Mouse (Mus musculus) limb, embryonic 14.5 days (tissue): ENCODE measurements at regions not wholly inside any gene's neighbourhood (a gene's known extent, or its start where the extent isn't known, plus 50 kb on each side); places are given as distances from the start of the nearest gene placed in this dataset.

ENCODE experiments used
- ATAC-seq: fragments of 200-750 bp; cut with Nextera tagmentation; 2 replicates; pipeline ENCODE4 v1.8.0; 2017; ENCODE audit warnings: low read depth, moderate number of reproducible peaks, moderate TSS enrichment; ENCODE audit not compliant: low FRiP score
- DNase-seq: peaks from one replicate; pipeline ENCODE4 v3.0.0-alpha.2; 2015; ENCODE audit warnings: low spot score
- H3K27ac ChIP-seq: fragments of 300-500 bp; sonication (generic); replicated peaks from 2 replicates; pipeline ENCODE4 v1.5.1; 2014; ENCODE audit warnings: low read depth, mild to moderate bottlenecking, low read length, moderate library complexity, mixed read lengths
- H3K27me3 ChIP-seq: fragments of 300-500 bp; sonication (generic); 2 replicates; pipeline ENCODE4 v1.6.1; 2014; ENCODE audit warnings: low read length, mixed read lengths; ENCODE audit not compliant: control insufficient read depth, insufficient read depth
- H3K36me3 ChIP-seq: fragments of 300-500 bp; sonication (generic); 2 replicates; pipeline ENCODE4 v1.6.1; 2014; ENCODE audit warnings: mild to moderate bottlenecking, low read length, moderate library complexity, mixed read lengths; ENCODE audit not compliant: control insufficient read depth, insufficient read depth
- H3K4me1 ChIP-seq: fragments of 300-500 bp; sonication (generic); 2 replicates; pipeline ENCODE4 v1.6.1; 2014; ENCODE audit warnings: antibody characterized with exemption, low read length, mixed read lengths; ENCODE audit not compliant: control insufficient read depth, insufficient read depth
- H3K4me2 ChIP-seq: fragments of 300-500 bp; sonication (generic); replicated peaks from 2 replicates; pipeline ENCODE4 v1.6.1; 2014; ENCODE audit warnings: low read depth, mild to moderate bottlenecking, low read length, moderate library complexity; ENCODE audit not compliant: severe bottlenecking
- H3K4me3 ChIP-seq: fragments of 300-500 bp; sonication (generic); replicated peaks from 2 replicates; pipeline ENCODE4 v1.5.1; 2014; ENCODE audit warnings: low read length
- H3K9ac ChIP-seq: fragments of 300-500 bp; sonication (generic); 2 replicates; pipeline ENCODE4 v1.6.1; 2014; ENCODE audit warnings: mild to moderate bottlenecking, low read depth, low read length, moderate library complexity; ENCODE audit not compliant: severe bottlenecking
- H3K9me3 ChIP-seq: fragments of 300-500 bp; sonication (generic); 2 replicates; pipeline ENCODE4 v1.6.1; 2016; ENCODE audit warnings: low read length; ENCODE audit not compliant: control insufficient read depth
- POLR2A ChIP-seq: fragments of 200-500 bp; IDR thresholded peaks from 2 replicates; pipeline ENCODE4 v1.8.0; 2012; ENCODE audit warnings: inconsistent platforms, mild to moderate bottlenecking, moderate library complexity, borderline replicate concordance; ENCODE audit not compliant: insufficient read depth, insufficient read length; ENCODE audit errors: extremely low read depth
- whole genome bisulfite sequencing: fragments of 180-500 bp; shearing (Covaris S2); extraction: QIAGEN DNeasy Blood & Tissue Kit; methylation state at CpG from one replicate; pipeline ENCODE4 v1.1.7; 2014; 5-methylcytosine and 5-hydroxymethylcytosine counted together

GRCm38 (mm10) chr14:114854324-114855054, 237.5 kb upstream of the Gpc5 start:
- Histone ChIP-seq H3K9ac (no peak overlapping the region), H3K4me3 (no peak overlapping the region), H3K36me3 (no peaks in the 10 kb centered on the region), H3K27ac (no peak overlapping the region), H3K9me3 (no peaks in the 10 kb centered on the region), H3K4me1 (peaks cover 11% of the 10 kb centered on the region), H3K27me3 (no peaks in the 10 kb centered on the region), H3K4me2 (no peak overlapping the region)
- DNase-seq (peak; percentile 69), ATAC-seq (peak; percentile 66; the same call in 1 of the 2 replicates)
- no peak for TF ChIP-seq POLR2A
- WGBS: 20% methylated on average over 9 of the region's 9 CpGs

- Histone ChIP-seq H3K27me3 (no peaks in the 10 kb centered on the region), H3K4me1 (peaks cover 11% of the 10 kb centered on the region), H3K36me3 (no peaks in the 10 kb centered on the region), H3K27ac (no peak overlapping the region), H3K9me3 (no peaks in the 10 kb centered on the region), H3K9ac (no peak overlapping the region), H3K4me3 (no peak overlapping the region), H3K4me2 (no peak overlapping the region)
- TF ChIP-seq POLR2A: no peak
- WGBS: 11% methylated on average over 12 of the region's 12 CpGs
- ATAC-seq (no peak), DNase-seq (no peak)
Measured at GRCm38 (mm10) chr14:114855055-114855740, 236.8 kb upstream of the Gpc5 start.

- TF ChIP-seq POLR2A: no peak
- Histone ChIP-seq H3K27ac (no peak overlapping the region), H3K27me3 (no peaks in the 10 kb centered on the region), H3K4me2 (no peak overlapping the region), H3K9me3 (no peaks in the 10 kb centered on the region), H3K4me1 (peaks cover 11% of the 10 kb centered on the region), H3K4me3 (no peak overlapping the region), H3K36me3 (no peaks in the 10 kb centered on the region), H3K9ac (no peak overlapping the region)
- ATAC-seq: no peak
- DNase-seq: no peak
- WGBS: 19% methylated on average over 3 of the region's 3 CpGs
Measured at GRCm38 (mm10) chr14:114855746-114856145, 236.3 kb upstream of the Gpc5 start.

- no peak for DNase-seq
Measured at GRCm38 (mm10) chr14:114856243-114857031, 235.6 kb upstream of the Gpc5 start.

GRCm38 (mm10) chr14:114857171-114857570, 234.8 kb upstream of the Gpc5 start:
- H3K27ac ChIP-seq: no peak overlapping the region
- H3K27me3 ChIP-seq: no peaks in the 10 kb centered on the region
- TF ChIP-seq POLR2A: no peak
- ATAC-seq: no peak
- H3K9ac ChIP-seq: no peak overlapping the region
- H3K4me2 ChIP-seq: no peak overlapping the region
- H3K9me3 ChIP-seq: no peaks in the 10 kb centered on the region
- DNase-seq: no peak
- H3K36me3 ChIP-seq: no peaks in the 10 kb centered on the region
- no peak overlapping the region for H3K4me3 ChIP-seq
- peaks cover 11% of the 10 kb centered on the region for H3K4me1 ChIP-seq
- WGBS: 20% methylated on average over 4 of the region's 4 CpGs

More at GRCm38 (mm10) chr14:114856243-114857031, 235.6 kb upstream of the Gpc5 start:
- Histone ChIP-seq H3K4me1 (peaks cover 11% of the 10 kb centered on the region), H3K4me2 (peak overlapping the region; percentile 34; the same call in 1 of the 2 replicates), H3K9me3 (no peaks in the 10 kb centered on the region), H3K27ac (no peak overlapping the region), H3K36me3 (no peaks in the 10 kb centered on the region), H3K4me3 (no peak overlapping the region), H3K27me3 (no peaks in the 10 kb centered on the region), H3K9ac (no peak overlapping the region)
- TF ChIP-seq POLR2A: no peak
- no peak for ATAC-seq
- 12% methylated on average over 18 of the region's 18 CpGs for WGBS
